Mouse (Mus musculus) megakaryocyte, adult 5-6 weeks (primary cell): ENCODE data around the gene Myog. TPM values are rescaled to one million over a fixed set of nuclear protein-coding genes. Genes with fewer than 3 reads are reported as not detected.
"Not testable (repeated sequence)": the region's sequence is repeated elsewhere in the genome, so short reads cannot be mapped to it uniquely, and the experiment has no call there.

Experiments
- ATAC-seq: 2 replicates; pipeline ENCODE4 v1.8.0; 2016; ENCODE audit warnings: mild to moderate bottlenecking, inconsistent platforms; ENCODE audit not compliant: poor library complexity, severe bottlenecking
- total RNA-seq, 2 experiments: library from RNA; stranded (forward) in 1 of 2; stranded (reverse) in 1 of 2; fragments of 153-499, 151-499 nt in 1 of 2; fragments of 221-1000, 200-1000 nt in 1 of 2; gene quantifications; 2 replicates each; pipeline versions ENCODE4 v1.2.3 to v1.2.4; 2015 to 2017

The Myog gene
- total RNA-seq (2015) (not detected in 2 replicates), total RNA-seq (2017) (not detected in 2 replicates)

- no peak for ATAC-seq
These were observed at the start of gene Myog for GRCm38 (mm10) chr1:134289598-134290099. TSS of gene Myog (plus strand) at chr1:134289989.

GRCm38 (mm10) chr1:134240701-134241100, 49.1 kb upstream of the Myog start:
- ATAC-seq = no peak

GRCm38 (mm10) chr1:134241298-134241697, 48.5 kb upstream of the Myog start:
- no peak for ATAC-seq

GRCm38 (mm10) chr1:134242286-134242685, 47.5 kb upstream of the Myog start:
- no peak for ATAC-seq

GRCm38 (mm10) chr1:134243505-134243904, 46.3 kb upstream of the Myog start:
- no peak for ATAC-seq

GRCm38 (mm10) chr1:134243948-134244914, 45.6 kb upstream of the Myog start:
- peak; percentile 93 for ATAC-seq

GRCm38 (mm10) chr1:134245004-134245717, 44.6 kb upstream of the Myog start:
- no peak for ATAC-seq

- no peak for ATAC-seq
These were observed 43.2 kb upstream of the Myog start for GRCm38 (mm10) chr1:134246590-134246989.

- ATAC-seq = not testable (repeated sequence)
These were observed 40.1 kb upstream of the Myog start for GRCm38 (mm10) chr1:134249681-134250080.

- ATAC-seq = no peak
These were observed 25.4 kb upstream of the Myog start for GRCm38 (mm10) chr1:134264341-134264740.

GRCm38 (mm10) chr1:134265797-134266196, 24.0 kb upstream of the Myog start:
- ATAC-seq = no peak

- no peak for ATAC-seq
These were observed 19.8 kb upstream of the Myog start for GRCm38 (mm10) chr1:134270026-134270425.

- ATAC-seq = no peak
These were observed 17.0 kb upstream of the Myog start for GRCm38 (mm10) chr1:134272754-134273250.

GRCm38 (mm10) chr1:134273493-134274395, 16.0 kb upstream of the Myog start:
- ATAC-seq = no peak

GRCm38 (mm10) chr1:134274483-134274920, 15.3 kb upstream of the Myog start:
- no peak for ATAC-seq

- no peak for ATAC-seq
These were observed 13.9 kb upstream of the Myog start for GRCm38 (mm10) chr1:134275616-134276464.

- ATAC-seq = no peak
These were observed 13.0 kb upstream of the Myog start for GRCm38 (mm10) chr1:134276823-134277222.

GRCm38 (mm10) chr1:134280174-134280573, 9.6 kb upstream of the Myog start:
- no peak for ATAC-seq

- no peak for ATAC-seq
These were observed 8.2 kb upstream of the Myog start for GRCm38 (mm10) chr1:134281563-134281962.
